Mouse (Mus musculus): ENCODE results near the gene Arhgap20. TPM values are rescaled to one million over a fixed set of nuclear protein-coding genes. Genes with fewer than 3 reads are reported as not detected.

Arhgap20 gene
- 2.2 TPM for polyA plus RNA-seq (2017; shearing (Covaris generic))

DNA sequence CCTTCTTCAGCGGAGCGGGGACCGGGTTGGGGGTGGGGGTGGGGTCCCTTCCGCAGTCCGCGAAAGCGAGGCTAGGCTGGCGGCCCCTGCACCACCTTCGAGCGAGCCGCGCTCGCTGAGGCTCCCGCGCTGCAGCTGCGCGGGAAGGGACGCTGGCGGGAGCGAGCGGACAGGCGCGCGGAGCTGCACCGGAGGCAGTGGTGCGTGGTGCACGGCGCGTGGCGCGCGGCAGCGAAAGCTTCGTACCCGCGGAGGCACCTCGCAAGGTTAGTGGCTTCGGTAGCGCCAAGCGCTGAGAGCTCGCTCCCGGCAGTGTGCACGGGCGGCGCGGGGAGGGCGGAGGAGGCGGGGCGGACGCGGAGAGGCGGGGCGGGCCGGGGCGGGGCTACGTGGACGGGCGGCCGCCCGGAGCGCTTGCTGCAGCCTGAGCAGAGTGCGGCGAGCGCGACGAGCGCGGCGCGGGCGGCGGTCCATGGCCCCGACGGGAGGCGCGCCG is at the start of gene Arhgap20:
Arhgap20 (plus strand) TSS at position 417 of the 496 bp plus-strand sequence.

Other genes with a start within 250 kb of the Arhgap20 start
- gene Fdx1, start 198.2 kb downstream of the Arhgap20 start, polyA plus RNA-seq (2017; shearing (Covaris generic)), result 14.7 TPM

All from activated CD4-positive, CD25-positive, alpha-beta regulatory T cell, adult 9 weeks (primary cell).